8 mouse cellular contexts compared by ENCODE assay signal in genomic region chr11:120631726-120632448, GRCm38 (mm10). TPM values are rescaled to one million over a fixed set of nuclear protein-coding genes. Genes with fewer than 3 reads are reported as not detected.
DNase-seq lines count a peak whose midpoint lies in the region; ATAC-seq lines count a peak whose summit lies in the region.

No protein-coding gene starts in this region.

- peak overlapping the region; percentile 97 for H3K4me3 ChIP-seq in limb, embryonic 12.5 days (replicated peaks)

- no peak for ATAC-seq in limb, embryonic 12.5 days (ENCODE audit: insufficient number of reproducible peaks, insufficient read depth, low FRiP score, low TSS enrichment, low read depth)

- H3K9me3 ChIP-seq in limb, embryonic 12.5 days: no peaks in the 10 kb centered on the region

- H3K36me3 ChIP-seq in limb, embryonic 12.5 days: peaks cover 25% of the 10 kb centered on the region

- DNase-seq in adrenal gland, adult (ENCODE audit: inconsistent age in 2 of 2, low spot score in 1 of 2): peak; percentile 18 to 54
- DNase-seq in adrenal gland, postnatal 4 days (ENCODE audit: low spot score in 2 of 2): no peak
- peak; percentile 30 to 65 for DNase-seq in spleen, postnatal 36 days (ENCODE audit: low spot score in 2 of 2)
- no peak for DNase-seq in spleen, postnatal 14 days (ENCODE audit: low spot score in 2 of 2)
- DNase-seq in spleen, postnatal 4 days (ENCODE audit: low spot score in 2 of 2): peak; percentile 60 to 78
- DNase-seq in right cerebral cortex, adult 18-20 months: no peak
- DNase-seq in cerebellum, adult 11 months: no peak

- H3K27ac ChIP-seq in limb, embryonic 12.5 days: peak overlapping the region; percentile 87

- H3K4me2 ChIP-seq in limb, embryonic 12.5 days: peak overlapping the region; percentile 92

- peak overlapping the region; percentile 88 for H3K9ac ChIP-seq in limb, embryonic 12.5 days (replicated peaks)

- H3K4me1 ChIP-seq in limb, embryonic 12.5 days (replicated peaks): peaks cover 28% of the 10 kb centered on the region

- 56% methylated on average over 4 of the region's 4 CpGs for WGBS in limb, embryonic 12.5 days

- no peaks in the 10 kb centered on the region for H3K27me3 ChIP-seq in limb, embryonic 12.5 days

RNA-seq across cellular contexts. Expression of gene Mafg, which starts 1.5 kb away (rescaled TPM):
- total RNA-seq in adrenal gland, postnatal 4 days (2021): 10 to 100 TPM; 51.4 to 56.0 TPM
- 28.8 and 29.9 TPM in 2 replicates for polyA plus RNA-seq in limb, embryonic 12.5 days (2016; fragmentation: Nextera tagmentation; extraction: Ambion mirVana)

RNA-seq across cellular contexts. Expression of gene Sirt7, which starts 6.8 kb away (rescaled TPM):
- 10 to 100 TPM; 49.0 to 58.1 TPM for total RNA-seq in adrenal gland, postnatal 4 days (2021)
- 29.5 and 29.9 TPM in 2 replicates for polyA plus RNA-seq in limb, embryonic 12.5 days (2016; fragmentation: Nextera tagmentation; extraction: Ambion mirVana)

RNA-seq across cellular contexts. Expression of gene Pycr1, which starts 11.7 kb away (rescaled TPM):
- 1 to 10 TPM; 5.4 to 8.6 TPM for total RNA-seq in adrenal gland, postnatal 4 days (2021)
- 29.9 and 34.3 TPM in 2 replicates for polyA plus RNA-seq in limb, embryonic 12.5 days (2016; fragmentation: Nextera tagmentation; extraction: Ambion mirVana)

RNA-seq across cellular contexts. Expression of gene Pcyt2, which starts 14.2 kb away (rescaled TPM):
- 100 to 1,000 TPM; 135 to 144 TPM for total RNA-seq in adrenal gland, postnatal 4 days (2021)
- 143 and 156 TPM in 2 replicates for polyA plus RNA-seq in limb, embryonic 12.5 days (2016; fragmentation: Nextera tagmentation; extraction: Ambion mirVana)

RNA-seq across cellular contexts. Expression of gene Myadml2, which starts 16.1 kb away (rescaled TPM):
- 1 to 10 TPM; 1.4 to 3.8 TPM for total RNA-seq in adrenal gland, postnatal 4 days (2021)
- polyA plus RNA-seq in limb, embryonic 12.5 days (2016; fragmentation: Nextera tagmentation; extraction: Ambion mirVana): 0.36 and 0.68 TPM in 2 replicates

Comparison
In these comparisons a context has a peak if more than half of its experiments do, and no peak if none do; other contexts are left out.
1. DNase-seq: peak in adrenal gland, adult (2 of 2), spleen, postnatal 36 days (2 of 2) and spleen, postnatal 4 days (2 of 2); none in adrenal gland, postnatal 4 days (0 of 2), spleen, postnatal 14 days (0 of 2), right cerebral cortex, adult 18-20 months (single experiment) and cerebellum, adult 11 months (single experiment).